Mouse (Mus musculus) intestine, postnatal 0 days (tissue): ENCODE measurements around the gene Megf8. TPM values are rescaled to one million over a fixed set of nuclear protein-coding genes. Genes with fewer than 3 reads are reported as not detected.

Source experiments
- ATAC-seq: fragments of 200-750 bp; cut with Nextera tagmentation; 2 replicates; pipeline ENCODE4 v1.8.0; 2017; ENCODE audit warnings: mild to moderate bottlenecking, moderate TSS enrichment, moderate library complexity
- H3K27ac ChIP-seq: fragments of 300-500 bp; sonication (generic); 2 replicates; pipeline ENCODE4 v1.5.1; 2014; ENCODE audit warnings: mild to moderate bottlenecking, low read depth, low read length, moderate library complexity
- H3K27me3 ChIP-seq: fragments of 300-500 bp; sonication (generic); replicated peaks from 2 replicates; pipeline ENCODE4 v1.6.1; 2014; ENCODE audit warnings: low read length, mixed read lengths; ENCODE audit not compliant: control insufficient read depth, insufficient read depth
- H3K36me3 ChIP-seq: fragments of 300-500 bp; sonication (generic); 2 replicates; pipeline ENCODE4 v1.6.1; 2014; ENCODE audit warnings: mild to moderate bottlenecking, moderate library complexity; ENCODE audit not compliant: control insufficient read depth, insufficient read depth
- H3K4me1 ChIP-seq: fragments of 300-500 bp; sonication (generic); replicated peaks from 2 replicates; pipeline ENCODE4 v1.6.1; 2014; ENCODE audit warnings: antibody characterized with exemption, low read length, mixed read lengths; ENCODE audit not compliant: control insufficient read depth, insufficient read depth
- H3K4me2 ChIP-seq: fragments of 300-500 bp; sonication (generic); replicated peaks from 2 replicates; pipeline ENCODE4 v1.6.1; 2014; ENCODE audit warnings: low read depth, mild to moderate bottlenecking, moderate library complexity
- H3K4me3 ChIP-seq: fragments of 300-500 bp; sonication (generic); 2 replicates; pipeline ENCODE4 v1.5.1; 2014; ENCODE audit warnings: low read depth, low read length
- H3K9ac ChIP-seq: fragments of 300-500 bp; sonication (generic); 2 replicates; pipeline ENCODE4 v1.6.1; 2014; ENCODE audit warnings: mild to moderate bottlenecking, low read depth, low read length
- H3K9me3 ChIP-seq: fragments of 300-500 bp; sonication (generic); 2 replicates; pipeline ENCODE4 v1.6.1; 2016; ENCODE audit warnings: mixed run types; ENCODE audit not compliant: control insufficient read depth
- CTCF ChIP-seq: sonication (generic); IDR thresholded peaks from 2 replicates; pipeline ENCODE4 v1.5.1; 2016; ENCODE audit warnings: low read depth, mild to moderate bottlenecking, control low read depth, antibody characterized with exemption, moderate library complexity
- WGBS: fragments of 180-500 bp; shearing (Covaris S2); extraction: QIAGEN DNeasy Blood & Tissue Kit; methylation state at CpG from one replicate; pipeline ENCODE4 v1.1.7; 2014; 5-methylcytosine and 5-hydroxymethylcytosine counted together
- polyA plus RNA-seq: library from polyadenylated mRNA; unstranded; fragments of >200 nt; fragmentation: Nextera tagmentation; extraction: Ambion mirVana; gene quantifications from 2 replicates; pipeline ENCODE4 v1.2.1, GENCODE M21; 2015

The Megf8 gene
- polyA plus RNA-seq, 1 experiment from 2014 or later: 3.4 TPM

- Histone ChIP-seq H3K27me3 (no peaks in the 10 kb centered on the region), H3K9ac (peak overlapping the region; percentile 77; the same call in 1 of the 2 replicates), H3K27ac (no peak overlapping the region; the same call in 1 of the 2 replicates), H3K36me3 (peaks cover 27% of the 10 kb centered on the region), H3K4me1 (no peaks in the 10 kb centered on the region; the same call in 1 of the 2 replicates), H3K4me2 (peak overlapping the region; percentile 72), H3K4me3 (no peak overlapping the region), H3K9me3 (no peaks in the 10 kb centered on the region)
- TF ChIP-seq CTCF: no peak
- 76% methylated on average over 8 of the region's 8 CpGs for WGBS
- ATAC-seq: no peak
Observed at GRCm38 (mm10) chr7:25269545-25270271, 47.3 kb upstream of the Megf8 start.

- H3K9ac ChIP-seq: no peak overlapping the region
- WGBS: 92% methylated on average over 35 of the region's 35 CpGs
- H3K27me3 ChIP-seq: no peaks in the 10 kb centered on the region
- H3K4me1 ChIP-seq: peaks cover 7% of the 10 kb centered on the region; the same call in 1 of the 2 replicates
- H3K9me3 ChIP-seq: no peaks in the 10 kb centered on the region
- no peak for TF ChIP-seq CTCF
- ATAC-seq: no peak
- peaks cover 27% of the 10 kb centered on the region for H3K36me3 ChIP-seq
- no peak overlapping the region for H3K27ac ChIP-seq
- H3K4me3 ChIP-seq: no peak overlapping the region
- H3K4me2 ChIP-seq: no peak overlapping the region
Observed at GRCm38 (mm10) chr7:25270652-25271633, 46.0 kb upstream of the Megf8 start.

- WGBS: 91% methylated on average over 30 of the region's 30 CpGs
- no peak for TF ChIP-seq CTCF
Observed at GRCm38 (mm10) chr7:25271651-25272444, 45.1 kb upstream of the Megf8 start.

GRCm38 (mm10) chr7:25272445-25273258 is 44.3 kb upstream of the Megf8 start:
- Histone ChIP-seq H3K4me3 (no peak overlapping the region), H3K9me3 (no peaks in the 10 kb centered on the region), H3K9ac (no peak overlapping the region), H3K27me3 (no peaks in the 10 kb centered on the region), H3K36me3 (peaks cover 27% of the 10 kb centered on the region), H3K27ac (no peak overlapping the region), H3K4me1 (peaks cover 15% of the 10 kb centered on the region; the same call in 1 of the 2 replicates), H3K4me2 (no peak overlapping the region)
- no peak for ATAC-seq
- WGBS: 87% methylated on average over 37 of the region's 38 CpGs
- no peak for TF ChIP-seq CTCF

More at GRCm38 (mm10) chr7:25271651-25272444, 45.1 kb upstream of the Megf8 start:
- H3K4me3 ChIP-seq: no peak overlapping the region
- H3K4me1 ChIP-seq: peaks cover 11% of the 10 kb centered on the region; the same call in 1 of the 2 replicates
- H3K27me3 ChIP-seq: no peaks in the 10 kb centered on the region
- peaks cover 27% of the 10 kb centered on the region for H3K36me3 ChIP-seq
- no peaks in the 10 kb centered on the region for H3K9me3 ChIP-seq
- H3K9ac ChIP-seq: no peak overlapping the region
- no peak for ATAC-seq
- H3K27ac ChIP-seq: no peak overlapping the region
- H3K4me2 ChIP-seq: no peak overlapping the region
